ENCODE assay signal across 8 mouse cellular contexts in the genomic region with DNA sequence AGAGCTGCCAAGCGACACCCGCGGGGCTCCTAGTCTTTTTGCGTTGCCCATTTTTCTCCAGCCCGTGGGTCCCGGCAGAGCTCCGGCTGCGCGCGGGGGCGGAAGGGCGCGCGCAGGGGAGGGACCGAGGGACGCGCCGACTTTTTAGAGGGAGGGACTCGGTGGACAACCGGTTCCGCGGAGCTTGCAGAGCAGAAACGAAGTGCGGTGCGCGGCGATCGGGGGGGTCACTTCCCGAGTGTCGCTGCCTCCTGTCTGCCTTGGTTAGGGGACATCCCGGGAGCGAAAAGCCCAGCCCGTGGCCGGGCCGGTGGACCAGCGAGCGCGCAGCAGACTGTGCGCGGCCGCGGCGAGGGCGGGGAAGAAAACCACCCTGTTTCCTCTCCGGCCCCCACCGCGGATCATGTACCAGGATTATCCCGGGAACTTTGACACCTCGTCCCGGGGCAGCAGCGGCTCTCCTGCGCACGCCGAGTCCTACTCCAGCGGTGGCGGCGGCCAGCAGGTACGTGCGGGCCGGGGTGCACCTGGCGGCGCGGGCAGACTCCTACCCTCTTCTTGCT. TPM values are rescaled to one million over a fixed set of nuclear protein-coding genes. Genes with fewer than 3 reads are reported as not detected.
DNase-seq lines count a peak whose midpoint lies in the region; ATAC-seq and TF ChIP-seq lines count a peak whose summit lies in the region.

No protein-coding gene starts in this region.

- H3K4me3 ChIP-seq in embryonic facial prominence, embryonic 12.5 days: peak overlapping the region; percentile 62
- peak overlapping the region; percentile 84 for H3K4me3 ChIP-seq in heart, embryonic 11.5 days (ENCODE audit: low read depth, low read length)
- H3K4me3 ChIP-seq in kidney, embryonic 15.5 days (replicated peaks): peak overlapping the region; percentile 70
- H3K4me3 ChIP-seq in liver, embryonic 14.5 days (ENCODE audit: insufficient read depth in 1 of 2, low read depth in 2 of 2, low read length in 2 of 2): peak overlapping the region; percentile 43 to 62
- peak overlapping the region; percentile 58 for H3K4me3 ChIP-seq in neural tube, embryonic 14.5 days (ENCODE audit: low read depth, low read length)

- no peaks in the 10 kb centered on the region for H3K9me3 ChIP-seq in embryonic facial prominence, embryonic 12.5 days
- H3K9me3 ChIP-seq in heart, embryonic 11.5 days (replicated peaks; ENCODE audit: control insufficient read depth, low read length): no peaks in the 10 kb centered on the region
- no peaks in the 10 kb centered on the region for H3K9me3 ChIP-seq in kidney, embryonic 15.5 days (replicated peaks)
- H3K9me3 ChIP-seq in liver, embryonic 14.5 days (ENCODE audit: control insufficient read depth, low read length): no peaks in the 10 kb centered on the region
- H3K9me3 ChIP-seq in neural tube, embryonic 14.5 days (ENCODE audit: control insufficient read depth, low read length): no peaks in the 10 kb centered on the region

- H3K27ac ChIP-seq in embryonic facial prominence, embryonic 12.5 days: peak overlapping the region; percentile 83
- peak overlapping the region; percentile 95 for H3K27ac ChIP-seq in heart, embryonic 11.5 days (ENCODE audit: low read depth, low read length)
- peak overlapping the region; percentile 97 for H3K27ac ChIP-seq in kidney, embryonic 15.5 days
- no peak overlapping the region for H3K27ac ChIP-seq in liver, embryonic 14.5 days
- H3K27ac ChIP-seq in neural tube, embryonic 14.5 days (ENCODE audit: low read depth, low read length): peak overlapping the region; percentile 41; the same call in 1 of the 2 replicates

- no peak for TF ChIP-seq EP300 in liver, embryonic 14.5 days (IDR thresholded peaks at IDR 0.05; ENCODE audit: low read depth)

- peaks cover 13% of the 10 kb centered on the region for H3K4me1 ChIP-seq in embryonic facial prominence, embryonic 12.5 days
- H3K4me1 ChIP-seq in heart, embryonic 11.5 days (ENCODE audit: control insufficient read depth, insufficient read depth, low read length): peaks cover 19% of the 10 kb centered on the region
- H3K4me1 ChIP-seq in kidney, embryonic 15.5 days: peaks cover 66% of the 10 kb centered on the region
- H3K4me1 ChIP-seq in liver, embryonic 14.5 days (replicated peaks; ENCODE audit: control insufficient read depth in 2 of 2, insufficient read depth in 2 of 2, low read length in 1 of 2): 0 out of 4 replicates have a peak, but pooled peaks cover 0 to 3% of the 10 kb centered on the region in 2 experiments
- H3K4me1 ChIP-seq in neural tube, embryonic 14.5 days (ENCODE audit: control insufficient read depth, insufficient read depth, low read length): peaks cover 10% of the 10 kb centered on the region; the same call in 1 of the 2 replicates

- TF ChIP-seq CTCF in liver, embryonic 14.5 days (IDR thresholded peaks at IDR 0.05; ENCODE audit: low read depth): no peak

- H3K27me3 ChIP-seq in embryonic facial prominence, embryonic 12.5 days: peaks cover 12% of the 10 kb centered on the region
- H3K27me3 ChIP-seq in heart, embryonic 11.5 days (ENCODE audit: control insufficient read depth, insufficient read depth, low read length): no peaks in the 10 kb centered on the region
- no peaks in the 10 kb centered on the region for H3K27me3 ChIP-seq in kidney, embryonic 15.5 days
- peaks cover 66% of the 10 kb centered on the region for H3K27me3 ChIP-seq in liver, embryonic 14.5 days (ENCODE audit: control insufficient read depth, insufficient read depth, low read length)
- peaks cover 39% of the 10 kb centered on the region for H3K27me3 ChIP-seq in neural tube, embryonic 14.5 days (ENCODE audit: control insufficient read depth, insufficient read depth, low read length)

- WGBS in embryonic facial prominence, embryonic 12.5 days: under 1% methylated on average over 63 of the region's 63 CpGs
- under 1% methylated on average over 63 of the region's 63 CpGs for WGBS in heart, embryonic 11.5 days (ENCODE audit: insufficient replicate concordance)
- under 1% methylated on average over 63 of the region's 63 CpGs for WGBS in kidney, embryonic 15.5 days
- WGBS in liver, embryonic 14.5 days (ENCODE audit: insufficient replicate concordance): under 1% methylated on average over 59 of the region's 63 CpGs
- under 1% methylated on average over 62 of the region's 63 CpGs for WGBS in neural tube, embryonic 14.5 days

- peak overlapping the region; percentile 66 for H3K9ac ChIP-seq in embryonic facial prominence, embryonic 12.5 days
- peak overlapping the region; percentile 88 for H3K9ac ChIP-seq in heart, embryonic 11.5 days (ENCODE audit: low read depth, low read length)
- peak overlapping the region; percentile 67 for H3K9ac ChIP-seq in kidney, embryonic 15.5 days
- peak overlapping the region; percentile 36 for H3K9ac ChIP-seq in liver, embryonic 14.5 days (replicated peaks)
- peak overlapping the region; percentile 68 for H3K9ac ChIP-seq in neural tube, embryonic 14.5 days (replicated peaks; ENCODE audit: low read depth, low read length)

- peak overlapping the region; percentile 93 for H3K4me2 ChIP-seq in embryonic facial prominence, embryonic 12.5 days (replicated peaks)
- H3K4me2 ChIP-seq in heart, embryonic 11.5 days: peak overlapping the region; percentile 91
- peak overlapping the region; percentile 91 for H3K4me2 ChIP-seq in kidney, embryonic 15.5 days
- H3K4me2 ChIP-seq in liver, embryonic 14.5 days (ENCODE audit: low read depth): peak overlapping the region; percentile 57
- H3K4me2 ChIP-seq in neural tube, embryonic 14.5 days (ENCODE audit: low read depth, low read length): peak overlapping the region; percentile 77

- no peaks in the 10 kb centered on the region for H3K36me3 ChIP-seq in embryonic facial prominence, embryonic 12.5 days
- no peaks in the 10 kb centered on the region for H3K36me3 ChIP-seq in heart, embryonic 11.5 days (ENCODE audit: control insufficient read depth, insufficient read depth, low read length)
- H3K36me3 ChIP-seq in kidney, embryonic 15.5 days: no peaks in the 10 kb centered on the region
- no peaks in the 10 kb centered on the region for H3K36me3 ChIP-seq in liver, embryonic 14.5 days (replicated peaks; ENCODE audit: control insufficient read depth, insufficient read depth, low read depth)
- H3K36me3 ChIP-seq in neural tube, embryonic 14.5 days (ENCODE audit: control insufficient read depth, insufficient read depth, low read length): no peaks in the 10 kb centered on the region

- peak; percentile 54 to 58 for DNase-seq in B cell, adult 2 months
- DNase-seq in adrenal gland, adult (ENCODE audit: inconsistent age in 2 of 2, low spot score in 1 of 2): peak; percentile 86 to 93
- no peak for DNase-seq in liver, embryonic 14.5 days (ENCODE audit: low read depth in 3 of 3, low spot score in 3 of 3)
- peak; percentile 38 to 55 for DNase-seq in thymus, adult 18-20 months

- no peak for ATAC-seq in embryonic facial prominence, embryonic 12.5 days (ENCODE audit: insufficient number of reproducible peaks, insufficient read depth, low FRiP score, low TSS enrichment)
- no peak for ATAC-seq in heart, embryonic 11.5 days (replicated peaks; ENCODE audit: insufficient number of reproducible peaks, low FRiP score, low TSS enrichment)
- no peak for ATAC-seq in kidney, embryonic 15.5 days (replicated peaks; ENCODE audit: low FRiP score)
- no peak for ATAC-seq in liver, embryonic 14.5 days (ENCODE audit: insufficient read depth)
- no peak for ATAC-seq in neural tube, embryonic 14.5 days (ENCODE audit: low read depth)

RNA-seq across cellular contexts. Expression of a gene that starts 0.8 kb away (rescaled TPM):
- polyA plus RNA-seq in embryonic facial prominence, embryonic 12.5 days (2016; fragmentation: Nextera tagmentation; extraction: Ambion mirVana): 2.1 and 2.4 TPM in 2 replicates
- polyA plus RNA-seq in heart, embryonic 11.5 days (2014; fragmentation: Nextera tagmentation; extraction: Ambion mirVana): 3.0 and 3.4 TPM in 2 replicates
- 5.4 and 6.2 TPM in 2 replicates for polyA plus RNA-seq in kidney, embryonic 15.5 days (2015; fragmentation: Nextera tagmentation; extraction: Ambion mirVana)
- 0.60 and 0.73 TPM in 2 replicates for polyA plus RNA-seq in liver, embryonic 14.5 days (2012; rRNA removed)
- polyA plus RNA-seq in liver, embryonic 14.5 days (2014; fragmentation: Nextera tagmentation; extraction: Ambion mirVana): 0.37 and 0.44 TPM in 2 replicates
- 0.58 and 0.99 TPM in 2 replicates for polyA plus RNA-seq in neural tube, embryonic 14.5 days (2014; fragmentation: Nextera tagmentation; extraction: Ambion mirVana)

Comparison
In these comparisons a context has a peak if more than half of its experiments do, and no peak if none do; other contexts are left out.
1. DNase-seq: peak in B cell, adult 2 months (2 of 2), adrenal gland, adult (2 of 2) and thymus, adult 18-20 months (2 of 2); none in liver, embryonic 14.5 days (0 of 3).
2. H3K9ac ChIP-seq: peak in every context shown above with its lines; median percentile 88 in heart, embryonic 11.5 days; 68 in neural tube, embryonic 14.5 days; 67 in kidney, embryonic 15.5 days; 66 in embryonic facial prominence, embryonic 12.5 days; 36 in liver, embryonic 14.5 days.
3. Peak in every context shown above with its lines, with median percentiles within 50 percentile points of each other: H3K4me2 ChIP-seq and H3K4me3 ChIP-seq.